Mouse (Mus musculus): Measurements from ENCODE around the gene Gm20388. TPM values are rescaled to one million over a fixed set of nuclear protein-coding genes. Genes with fewer than 3 reads are reported as not detected.

Gm20388 gene
- polyA plus RNA-seq, 1 experiment from 2014 or later, result not detected

GRCm38 (mm10) chr8:122227345-122227744, 2316.7 kb downstream of the Gm20388 start:
- Histone ChIP-seq H3K9ac (no peak overlapping the region), H3K4me2 (replicated peaks) (no peak overlapping the region), H3K36me3 (replicated peaks; ENCODE audit: control insufficient read depth, insufficient read depth) (no peaks in the 10 kb centered on the region), H3K4me1 (replicated peaks; ENCODE audit: control insufficient read depth, insufficient read depth, low read length) (0 out of 2 replicates have a peak, but pooled peaks cover 8% of the 10 kb centered on the region), H3K4me3 (replicated peaks; ENCODE audit: low read length) (no peak overlapping the region), H3K27ac (no peak overlapping the region), H3K27me3 (ENCODE audit: control insufficient read depth, insufficient read depth, low read length) (peaks cover 37% of the 10 kb centered on the region), H3K9me3 (ENCODE audit: control insufficient read depth, low read length) (no peaks in the 10 kb centered on the region)
- 83% methylated on average over 6 of the region's 6 CpGs for WGBS
- ATAC-seq (ENCODE audit: low FRiP score) (no peak), DNase-seq (ENCODE audit: low spot score) (no peak)

- Histone ChIP-seq H3K4me1 (replicated peaks; ENCODE audit: control insufficient read depth, insufficient read depth, low read length) (0 out of 2 replicates have a peak, but pooled peaks cover 8% of the 10 kb centered on the region), H3K27me3 (ENCODE audit: control insufficient read depth, insufficient read depth, low read length) (peaks cover 37% of the 10 kb centered on the region), H3K4me3 (replicated peaks; ENCODE audit: low read length) (no peak overlapping the region), H3K9me3 (ENCODE audit: control insufficient read depth, low read length) (no peaks in the 10 kb centered on the region), H3K27ac (no peak overlapping the region), H3K36me3 (replicated peaks; ENCODE audit: control insufficient read depth, insufficient read depth) (no peaks in the 10 kb centered on the region), H3K4me2 (replicated peaks) (no peak overlapping the region), H3K9ac (no peak overlapping the region)
- ATAC-seq (ENCODE audit: low FRiP score), result no peak
- 45% methylated on average over 11 of the region's 11 CpGs for WGBS
- DNase-seq (ENCODE audit: low spot score), result no peak
Measured at GRCm38 (mm10) chr8:122228792-122229575, 2318.3 kb downstream of the Gm20388 start.

- H3K9ac ChIP-seq, result peak overlapping the region; percentile 60
- H3K4me1 ChIP-seq (replicated peaks; ENCODE audit: control insufficient read depth, insufficient read depth, low read length), result 0 out of 2 replicates have a peak, but pooled peaks cover 8% of the 10 kb centered on the region
- ATAC-seq (ENCODE audit: low FRiP score) (peak; percentile 29; the same call in 1 of the 2 replicates), DNase-seq (ENCODE audit: low spot score) (no peak)
- no peaks in the 10 kb centered on the region for H3K36me3 ChIP-seq (replicated peaks; ENCODE audit: control insufficient read depth, insufficient read depth)
- H3K27ac ChIP-seq, result no peak overlapping the region
- no peaks in the 10 kb centered on the region for H3K9me3 ChIP-seq (ENCODE audit: control insufficient read depth, low read length)
- peak overlapping the region; percentile 39 for H3K4me3 ChIP-seq (replicated peaks; ENCODE audit: low read length)
- H3K4me2 ChIP-seq (replicated peaks), result peak overlapping the region; percentile 78
- H3K27me3 ChIP-seq (ENCODE audit: control insufficient read depth, insufficient read depth, low read length), result peaks cover 37% of the 10 kb centered on the region
- WGBS, result under 1% methylated on average over 77 of the region's 98 CpGs
Measured at GRCm38 (mm10) chr8:122229819-122230711, 2319.4 kb downstream of the Gm20388 start.

- H3K4me3 ChIP-seq (replicated peaks; ENCODE audit: low read length), result peak overlapping the region; percentile 39
- H3K36me3 ChIP-seq (replicated peaks; ENCODE audit: control insufficient read depth, insufficient read depth), result no peaks in the 10 kb centered on the region
- 0 out of 2 replicates have a peak, but pooled peaks cover 8% of the 10 kb centered on the region for H3K4me1 ChIP-seq (replicated peaks; ENCODE audit: control insufficient read depth, insufficient read depth, low read length)
- no peaks in the 10 kb centered on the region for H3K9me3 ChIP-seq (ENCODE audit: control insufficient read depth, low read length)
- H3K27ac ChIP-seq, result no peak overlapping the region
- DNase-seq (ENCODE audit: low spot score), result peak; percentile 72
- peak; percentile 34; the same call in 1 of the 2 replicates for ATAC-seq (ENCODE audit: low FRiP score)
- peak overlapping the region; percentile 60 for H3K9ac ChIP-seq
- H3K27me3 ChIP-seq (ENCODE audit: control insufficient read depth, insufficient read depth, low read length), result peaks cover 37% of the 10 kb centered on the region
- 4% methylated on average over 31 of the region's 32 CpGs for WGBS
- peak overlapping the region; percentile 78 for H3K4me2 ChIP-seq (replicated peaks)
Measured at GRCm38 (mm10) chr8:122230712-122231337, 2320.2 kb downstream of the Gm20388 start.

GRCm38 (mm10) chr8:122234055-122234454, 2323.4 kb downstream of the Gm20388 start:
- Histone ChIP-seq H3K4me1 (replicated peaks; ENCODE audit: control insufficient read depth, insufficient read depth, low read length) (0 out of 2 replicates have a peak, but pooled peaks cover 8% of the 10 kb centered on the region), H3K27me3 (ENCODE audit: control insufficient read depth, insufficient read depth, low read length) (peaks cover 17% of the 10 kb centered on the region), H3K4me3 (replicated peaks; ENCODE audit: low read length) (no peak overlapping the region), H3K4me2 (replicated peaks) (no peak overlapping the region), H3K36me3 (replicated peaks; ENCODE audit: control insufficient read depth, insufficient read depth) (no peaks in the 10 kb centered on the region), H3K9ac (no peak overlapping the region), H3K27ac (no peak overlapping the region), H3K9me3 (ENCODE audit: control insufficient read depth, low read length) (no peaks in the 10 kb centered on the region)
- ATAC-seq (ENCODE audit: low FRiP score) (no peak), DNase-seq (ENCODE audit: low spot score) (no peak)
- WGBS, result 33% methylated on average over 11 of the region's 11 CpGs

GRCm38 (mm10) chr8:122236521-122236920, 2325.9 kb downstream of the Gm20388 start:
- ATAC-seq (ENCODE audit: low FRiP score) (no peak), DNase-seq (ENCODE audit: low spot score) (no peak)
- 92% methylated on average over 3 of the region's 3 CpGs for WGBS
- no peaks in the 10 kb centered on the region for H3K4me1 ChIP-seq (replicated peaks; ENCODE audit: control insufficient read depth, insufficient read depth, low read length)
- no peak overlapping the region for H3K4me2 ChIP-seq (replicated peaks)
- no peak overlapping the region for H3K4me3 ChIP-seq (replicated peaks; ENCODE audit: low read length)
- H3K9ac ChIP-seq, result no peak overlapping the region
- no peak overlapping the region for H3K27ac ChIP-seq
- H3K36me3 ChIP-seq (replicated peaks; ENCODE audit: control insufficient read depth, insufficient read depth), result no peaks in the 10 kb centered on the region
- H3K9me3 ChIP-seq (ENCODE audit: control insufficient read depth, low read length), result no peaks in the 10 kb centered on the region
- peaks cover 5% of the 10 kb centered on the region; the same call in 1 of the 2 replicates for H3K27me3 ChIP-seq (ENCODE audit: control insufficient read depth, insufficient read depth, low read length)

GRCm38 (mm10) chr8:122238225-122238624, 2327.6 kb downstream of the Gm20388 start:
- no peaks in the 10 kb centered on the region for H3K36me3 ChIP-seq (replicated peaks; ENCODE audit: control insufficient read depth, insufficient read depth)
- H3K4me1 ChIP-seq (replicated peaks; ENCODE audit: control insufficient read depth, insufficient read depth, low read length), result no peaks in the 10 kb centered on the region
- 83% methylated on average over 11 of the region's 11 CpGs for WGBS
- H3K27me3 ChIP-seq (ENCODE audit: control insufficient read depth, insufficient read depth, low read length), result no peaks in the 10 kb centered on the region
- H3K27ac ChIP-seq, result no peak overlapping the region
- ATAC-seq (ENCODE audit: low FRiP score), result no peak
- H3K9ac ChIP-seq, result no peak overlapping the region
- no peak for DNase-seq (ENCODE audit: low spot score)
- H3K9me3 ChIP-seq (ENCODE audit: control insufficient read depth, low read length), result no peaks in the 10 kb centered on the region
- H3K4me2 ChIP-seq (replicated peaks), result no peak overlapping the region
- H3K4me3 ChIP-seq (replicated peaks; ENCODE audit: low read length), result no peak overlapping the region

- 80% methylated on average over 8 of the region's 8 CpGs for WGBS
- ATAC-seq (ENCODE audit: low FRiP score) (no peak), DNase-seq (ENCODE audit: low spot score) (no peak)
- Histone ChIP-seq H3K4me3 (replicated peaks; ENCODE audit: low read length) (no peak overlapping the region), H3K4me2 (replicated peaks) (no peak overlapping the region), H3K4me1 (replicated peaks; ENCODE audit: control insufficient read depth, insufficient read depth, low read length) (no peaks in the 10 kb centered on the region), H3K36me3 (replicated peaks; ENCODE audit: control insufficient read depth, insufficient read depth) (no peaks in the 10 kb centered on the region), H3K27ac (no peak overlapping the region), H3K27me3 (ENCODE audit: control insufficient read depth, insufficient read depth, low read length) (no peaks in the 10 kb centered on the region), H3K9ac (no peak overlapping the region), H3K9me3 (ENCODE audit: control insufficient read depth, low read length) (no peaks in the 10 kb centered on the region)
Measured at GRCm38 (mm10) chr8:122238731-122239130, 2328.1 kb downstream of the Gm20388 start.
